Mouse (Mus musculus): Measurements from ENCODE around the gene Tnfrsf12a. TPM values are rescaled to one million over a fixed set of nuclear protein-coding genes. Genes with fewer than 3 reads are reported as not detected.
A peak's percentile ranks its signal among the peaks of the same experiment; 100 is the strongest.

Gene Tnfrsf12a
- 7.0 and 8.6 TPM in 2 replicates for polyA plus RNA-seq (2015; fragmentation: Nextera tagmentation; extraction: Ambion mirVana)

DNA sequence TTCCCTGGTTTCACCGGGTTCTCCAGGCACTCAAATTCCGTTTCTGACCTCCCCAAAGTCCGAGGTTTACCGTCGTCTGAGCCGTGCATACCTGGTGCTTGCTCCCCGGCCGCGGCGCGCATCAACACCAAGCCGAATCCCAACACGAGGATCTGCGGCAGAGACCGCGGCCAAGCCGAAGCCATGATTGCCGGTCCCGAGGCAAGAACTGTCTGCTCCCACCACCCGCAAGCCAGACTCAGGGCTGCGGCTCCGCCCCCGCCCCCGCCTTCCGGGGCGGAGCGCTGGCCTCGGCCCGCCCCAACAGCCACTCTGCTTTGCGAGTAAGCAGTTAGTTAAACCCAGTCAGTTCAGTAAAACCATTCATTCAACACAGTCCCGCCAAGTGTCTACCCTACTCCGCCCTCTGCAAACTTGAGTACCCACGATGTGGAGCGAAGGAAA, at the start of gene Tnfrsf12a:
Tnfrsf12a (minus strand) TSS at position 233 of the 444 bp plus-strand sequence.
- Histone ChIP-seq H3K4me1 (ENCODE audit: control insufficient read depth, low read depth, low read length) (peaks cover 25% of the 10 kb centered on the region), H3K4me3 (ENCODE audit: low read depth, low read length) (peak within 1 kb of the TSS; percentile 61), H3K9me3 (replicated peaks; ENCODE audit: control insufficient read depth, low read length) (no peaks in the 10 kb centered on the region), H3K27me3 (ENCODE audit: control insufficient read depth, insufficient read depth, low read depth, low read length) (peaks cover 69% of the 10 kb centered on the region), H3K36me3 (ENCODE audit: control insufficient read depth, insufficient read depth) (no peaks in the 10 kb centered on the region), H3K9ac (ENCODE audit: low read depth, low read length) (peak within 1 kb of the TSS; percentile 45), H3K4me2 (ENCODE audit: low read depth, low read length) (peak within 1 kb of the TSS; percentile 88), H3K27ac (ENCODE audit: low read length) (no peak within 1 kb of the TSS)
- peak; percentile 37 for ATAC-seq (ENCODE audit: low read depth)
- under 1% methylated on average over 34 of the region's 34 CpGs for WGBS (ENCODE audit: insufficient replicate concordance)

GRCm38 (mm10) chr17:23726758-23727142, 49.5 kb upstream of the Tnfrsf12a start:
- H3K9ac ChIP-seq (ENCODE audit: low read depth, low read length): peak overlapping the region; percentile 85
- H3K4me2 ChIP-seq (ENCODE audit: low read depth, low read length): peak overlapping the region; percentile 85
- H3K4me1 ChIP-seq (ENCODE audit: control insufficient read depth, low read depth, low read length): peaks cover 22% of the 10 kb centered on the region
- H3K4me3 ChIP-seq (ENCODE audit: low read depth, low read length): peak overlapping the region; percentile 88
- H3K36me3 ChIP-seq (ENCODE audit: control insufficient read depth, insufficient read depth): no peaks in the 10 kb centered on the region
- under 1% methylated on average over 20 of the region's 20 CpGs for WGBS (ENCODE audit: insufficient replicate concordance)
- ATAC-seq (ENCODE audit: low read depth): peak; percentile 86
- peak overlapping the region; percentile 92 for H3K27ac ChIP-seq (ENCODE audit: low read length)
- H3K27me3 ChIP-seq (ENCODE audit: control insufficient read depth, insufficient read depth, low read depth, low read length): no peaks in the 10 kb centered on the region
- H3K9me3 ChIP-seq (replicated peaks; ENCODE audit: control insufficient read depth, low read length): no peaks in the 10 kb centered on the region

DNA sequence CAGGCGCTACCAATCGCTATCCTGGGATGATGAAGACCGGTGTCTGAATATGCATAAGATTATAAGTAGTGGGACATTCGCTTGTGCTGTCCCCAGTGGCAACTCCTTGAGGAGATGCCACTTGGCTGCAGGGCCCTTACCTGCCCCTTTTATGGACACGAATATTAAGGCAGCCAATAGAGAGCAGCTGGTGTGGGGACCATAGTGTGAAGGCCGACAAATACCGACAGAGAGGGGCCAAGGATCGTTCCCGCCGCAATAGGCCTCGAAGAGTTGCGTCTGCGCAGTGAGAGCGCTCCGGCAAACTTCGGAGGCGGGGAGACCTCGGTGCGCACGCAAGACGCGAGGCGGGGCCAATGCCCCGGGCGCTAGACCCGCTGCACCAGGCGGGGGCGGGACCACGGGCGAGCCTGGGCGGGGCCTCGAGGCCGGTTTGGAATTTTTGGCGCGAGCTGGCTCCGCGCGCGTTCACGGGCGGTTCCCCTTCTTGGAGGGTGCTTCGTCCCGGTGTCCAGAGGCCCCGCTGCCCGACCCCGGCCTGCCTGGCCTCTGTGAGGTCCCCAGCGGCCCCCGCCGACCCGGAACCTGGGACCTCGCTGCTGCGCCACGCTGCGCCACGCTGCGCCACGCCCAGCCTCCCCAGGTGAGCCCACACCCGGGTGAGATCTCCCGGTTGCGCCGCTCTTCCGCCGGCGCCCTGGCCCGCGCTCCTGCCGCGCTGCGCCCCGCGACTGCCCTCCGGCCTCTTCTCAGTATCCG, 48.9 kb upstream of the Tnfrsf12a start, which contains the start of gene Pkmyt1:
Pkmyt1 (plus strand) TSS at position 338 of the 759 bp plus-strand sequence.
- peak within 1 kb of the TSS; percentile 85 for H3K4me2 ChIP-seq (ENCODE audit: low read depth, low read length)
- no peaks in the 10 kb centered on the region for H3K27me3 ChIP-seq (ENCODE audit: control insufficient read depth, insufficient read depth, low read depth, low read length)
- peak; percentile 91 for ATAC-seq (ENCODE audit: low read depth)

GRCm38 (mm10) chr17:23725477-23725876, 48.2 kb upstream of the Tnfrsf12a start:
- Histone ChIP-seq H3K4me1 (ENCODE audit: control insufficient read depth, low read depth, low read length) (peaks cover 22% of the 10 kb centered on the region), H3K9ac (ENCODE audit: low read depth, low read length) (peak overlapping the region; percentile 74), H3K36me3 (ENCODE audit: control insufficient read depth, insufficient read depth) (no peaks in the 10 kb centered on the region), H3K4me2 (ENCODE audit: low read depth, low read length) (peak overlapping the region; percentile 85), H3K27me3 (ENCODE audit: control insufficient read depth, insufficient read depth, low read depth, low read length) (no peaks in the 10 kb centered on the region), H3K27ac (ENCODE audit: low read length) (peak overlapping the region; percentile 69), H3K4me3 (ENCODE audit: low read depth, low read length) (peak overlapping the region; percentile 88), H3K9me3 (replicated peaks; ENCODE audit: control insufficient read depth, low read length) (no peaks in the 10 kb centered on the region)
- whole genome bisulfite sequencing (ENCODE audit: insufficient replicate concordance): 41% methylated on average over 4 of the region's 4 CpGs
- no peak for ATAC-seq (ENCODE audit: low read depth)

More for the DNA sequence above, 48.9 kb upstream of the Tnfrsf12a start, which contains the start of gene Pkmyt1:
- WGBS (ENCODE audit: insufficient replicate concordance): 1% methylated on average over 71 of the region's 73 CpGs
- Histone ChIP-seq H3K4me3 (ENCODE audit: low read depth, low read length) (peak within 1 kb of the TSS; percentile 88), H3K9ac (ENCODE audit: low read depth, low read length) (peak within 1 kb of the TSS; percentile 85), H3K36me3 (ENCODE audit: control insufficient read depth, insufficient read depth) (no peaks in the 10 kb centered on the region), H3K4me1 (ENCODE audit: control insufficient read depth, low read depth, low read length) (peaks cover 22% of the 10 kb centered on the region), H3K27ac (ENCODE audit: low read length) (peak within 1 kb of the TSS; percentile 92), H3K9me3 (replicated peaks; ENCODE audit: control insufficient read depth, low read length) (no peaks in the 10 kb centered on the region)

DNA sequence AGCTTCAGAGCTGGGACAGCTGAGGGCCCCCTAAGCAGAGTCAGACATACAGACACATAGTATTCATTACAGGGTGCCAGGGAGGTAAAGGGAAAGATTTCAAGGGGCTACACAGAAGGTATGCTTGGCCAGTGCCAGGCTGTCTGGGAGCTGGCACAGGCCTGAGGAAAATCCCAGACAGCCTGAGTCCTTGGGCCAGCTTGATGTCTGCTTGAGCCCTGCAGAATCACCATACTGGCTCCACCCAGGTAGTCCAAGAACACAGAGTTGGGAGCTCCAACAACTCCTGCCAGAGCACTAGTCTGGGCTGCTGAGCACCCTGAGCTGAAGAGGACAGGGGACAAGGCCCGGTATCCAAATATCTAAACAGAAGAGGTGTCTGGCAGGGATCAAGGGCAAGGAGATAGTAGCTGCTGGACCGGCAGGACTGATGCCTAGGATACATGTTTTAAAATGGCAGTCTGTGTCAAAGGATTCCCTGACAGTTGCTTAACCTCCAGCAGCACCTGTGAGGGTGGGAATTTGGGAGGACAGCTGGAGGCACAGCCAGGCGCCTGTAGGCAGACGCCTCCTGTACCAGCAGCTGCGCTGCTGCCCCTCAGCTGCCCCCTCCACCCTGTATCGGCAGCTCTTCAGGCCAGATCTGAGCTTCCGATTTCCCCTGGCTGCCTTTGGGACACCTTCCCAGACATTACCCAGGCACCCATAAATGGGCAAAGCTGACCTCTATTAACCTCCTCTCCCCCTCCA, 45.3 kb upstream of the Tnfrsf12a start, which contains the start of gene 1520401A03Rik:
1520401A03Rik (minus strand) TSS at position 408 of the 750 bp plus-strand sequence.
- Histone ChIP-seq H3K4me3 (ENCODE audit: low read depth, low read length) (no peak within 1 kb of the TSS), H3K36me3 (ENCODE audit: control insufficient read depth, insufficient read depth) (no peaks in the 10 kb centered on the region), H3K9ac (ENCODE audit: low read depth, low read length) (no peak within 1 kb of the TSS), H3K4me2 (ENCODE audit: low read depth, low read length) (no peak within 1 kb of the TSS), H3K9me3 (replicated peaks; ENCODE audit: control insufficient read depth, low read length) (no peaks in the 10 kb centered on the region), H3K27me3 (ENCODE audit: control insufficient read depth, insufficient read depth, low read depth, low read length) (no peaks in the 10 kb centered on the region), H3K4me1 (ENCODE audit: control insufficient read depth, low read depth, low read length) (peaks cover 13% of the 10 kb centered on the region), H3K27ac (ENCODE audit: low read length) (no peak within 1 kb of the TSS)
- ATAC-seq (ENCODE audit: low read depth): no peak
- WGBS (ENCODE audit: insufficient replicate concordance): 78% methylated on average over 7 of the region's 7 CpGs

DNA sequence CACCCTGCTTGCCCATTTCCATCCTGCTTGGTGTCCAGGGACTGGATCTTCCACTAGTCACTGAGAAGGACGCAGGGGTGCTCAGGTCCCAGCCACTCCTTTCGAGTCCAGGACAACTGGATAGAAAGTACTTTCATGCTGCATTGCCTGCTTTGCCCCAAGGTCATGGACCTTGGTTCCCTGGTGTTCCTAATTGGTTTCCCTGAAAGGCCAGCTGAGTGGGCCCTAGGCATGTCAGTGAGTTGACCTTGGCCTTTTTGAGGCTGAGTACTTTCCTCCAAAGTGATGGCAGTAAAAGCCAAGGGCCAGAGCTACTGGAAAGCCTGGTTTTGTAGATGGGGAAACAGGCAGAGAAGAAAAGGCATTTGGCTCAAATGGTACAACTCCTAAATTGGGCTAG, 44.6 kb upstream of the Tnfrsf12a start:
- Histone ChIP-seq H3K36me3 (ENCODE audit: control insufficient read depth, insufficient read depth) (no peaks in the 10 kb centered on the region), H3K27me3 (ENCODE audit: control insufficient read depth, insufficient read depth, low read depth, low read length) (no peaks in the 10 kb centered on the region), H3K4me3 (ENCODE audit: low read depth, low read length) (no peak overlapping the region), H3K4me1 (ENCODE audit: control insufficient read depth, low read depth, low read length) (peaks cover 7% of the 10 kb centered on the region), H3K27ac (ENCODE audit: low read length) (no peak overlapping the region), H3K4me2 (ENCODE audit: low read depth, low read length) (no peak overlapping the region), H3K9ac (ENCODE audit: low read depth, low read length) (no peak overlapping the region), H3K9me3 (replicated peaks; ENCODE audit: control insufficient read depth, low read length) (no peaks in the 10 kb centered on the region)
- 68% methylated on average over 2 of the region's 2 CpGs for WGBS (ENCODE audit: insufficient replicate concordance)
- ATAC-seq (ENCODE audit: low read depth): no peak

- Histone ChIP-seq H3K9me3 (replicated peaks; ENCODE audit: control insufficient read depth, low read length) (no peaks in the 10 kb centered on the region), H3K4me1 (ENCODE audit: control insufficient read depth, low read depth, low read length) (no peaks in the 10 kb centered on the region; the same call in 1 of the 2 replicates), H3K27ac (ENCODE audit: low read length) (no peak overlapping the region), H3K4me3 (ENCODE audit: low read depth, low read length) (no peak overlapping the region), H3K27me3 (ENCODE audit: control insufficient read depth, insufficient read depth, low read depth, low read length) (no peaks in the 10 kb centered on the region), H3K4me2 (ENCODE audit: low read depth, low read length) (no peak overlapping the region), H3K9ac (ENCODE audit: low read depth, low read length) (no peak overlapping the region), H3K36me3 (ENCODE audit: control insufficient read depth, insufficient read depth) (no peaks in the 10 kb centered on the region)
- no peak for ATAC-seq (ENCODE audit: low read depth)
- WGBS (ENCODE audit: insufficient replicate concordance): 18% methylated on average over 1 of the region's 1 CpGs
Observed at GRCm38 (mm10) chr17:23719455-23719854, 42.2 kb upstream of the Tnfrsf12a start.

GRCm38 (mm10) chr17:23717003-23717402, 39.7 kb upstream of the Tnfrsf12a start:
- WGBS (ENCODE audit: insufficient replicate concordance): 38% methylated on average over 2 of the region's 2 CpGs
- no peak overlapping the region for H3K9ac ChIP-seq (ENCODE audit: low read depth, low read length)
- no peaks in the 10 kb centered on the region; the same call in 1 of the 2 replicates for H3K4me1 ChIP-seq (ENCODE audit: control insufficient read depth, low read depth, low read length)
- no peak overlapping the region for H3K27ac ChIP-seq (ENCODE audit: low read length)
- no peaks in the 10 kb centered on the region for H3K9me3 ChIP-seq (replicated peaks; ENCODE audit: control insufficient read depth, low read length)
- H3K36me3 ChIP-seq (ENCODE audit: control insufficient read depth, insufficient read depth): no peaks in the 10 kb centered on the region
- no peak overlapping the region for H3K4me3 ChIP-seq (ENCODE audit: low read depth, low read length)
- no peak overlapping the region for H3K4me2 ChIP-seq (ENCODE audit: low read depth, low read length)
- no peak for ATAC-seq (ENCODE audit: low read depth)
- no peaks in the 10 kb centered on the region for H3K27me3 ChIP-seq (ENCODE audit: control insufficient read depth, insufficient read depth, low read depth, low read length)

Data from liver, embryonic 16.5 days (tissue).